Mouse (Mus musculus): ENCODE results near the gene 2810004N23Rik. TPM values are rescaled to one million over a fixed set of nuclear protein-coding genes. Genes with fewer than 3 reads are reported as not detected.
A peak's percentile ranks its signal among the peaks of the same experiment; 100 is the strongest.

The 2810004N23Rik gene
- polyA plus RNA-seq, 2 experiments: 13.5 to 17.9 TPM

DNA sequence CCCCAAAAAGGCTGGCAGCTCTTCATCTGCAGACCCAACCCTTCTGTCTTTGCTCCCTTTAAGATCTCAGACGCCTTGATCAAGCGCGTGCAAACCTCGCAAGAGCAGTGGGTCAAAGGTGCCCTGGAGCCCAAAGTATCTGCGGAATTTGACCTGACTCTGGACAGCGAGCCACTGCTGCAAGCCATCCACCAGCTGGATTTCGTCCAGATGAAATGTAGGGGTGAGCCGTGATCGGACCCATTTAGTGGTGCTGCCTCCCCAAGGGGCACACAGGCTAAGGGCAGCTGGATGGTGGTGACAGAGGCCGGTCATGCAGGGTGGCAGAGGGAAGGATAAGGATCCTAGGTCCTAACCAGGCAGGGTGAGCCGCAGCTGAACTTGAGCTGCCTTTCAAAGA, 42.8 kb downstream of the 2810004N23Rik start:
- DNase-seq (ENCODE audit: low read depth in 3 of 3, low spot score in 3 of 3) (no peak), ATAC-seq (ENCODE audit: insufficient read depth) (no peak)
- H3K27me3 ChIP-seq (ENCODE audit: control insufficient read depth, insufficient read depth, low read length): no peaks in the 10 kb centered on the region
- H3K9ac ChIP-seq (replicated peaks): no peak overlapping the region
- H3K36me3 ChIP-seq (replicated peaks; ENCODE audit: control insufficient read depth, insufficient read depth, low read depth): no peaks in the 10 kb centered on the region
- peak overlapping the region; percentile 29; the same call in 1 of the 2 replicates for H3K4me2 ChIP-seq (ENCODE audit: low read depth)
- H3K4me1 ChIP-seq (replicated peaks; ENCODE audit: control insufficient read depth in 2 of 2, insufficient read depth in 2 of 2, low read length in 1 of 2): 0 out of 4 replicates have a peak, but pooled peaks cover 0 to 2% of the 10 kb centered on the region in 2 experiments
- no peaks in the 10 kb centered on the region for H3K9me3 ChIP-seq (ENCODE audit: control insufficient read depth, low read length)
- H3K27ac ChIP-seq: no peak overlapping the region
- WGBS (ENCODE audit: insufficient replicate concordance): 56% methylated on average over 11 of the region's 11 CpGs
- no peak overlapping the region for H3K4me3 ChIP-seq (ENCODE audit: insufficient read depth in 1 of 2, low read depth in 2 of 2, low read length in 2 of 2)
- no peak for TF ChIP-seq EP300 (IDR thresholded peaks at IDR 0.05; ENCODE audit: low read depth)
- TF ChIP-seq CTCF (IDR thresholded peaks at IDR 0.05; ENCODE audit: low read depth): no peak

DNA sequence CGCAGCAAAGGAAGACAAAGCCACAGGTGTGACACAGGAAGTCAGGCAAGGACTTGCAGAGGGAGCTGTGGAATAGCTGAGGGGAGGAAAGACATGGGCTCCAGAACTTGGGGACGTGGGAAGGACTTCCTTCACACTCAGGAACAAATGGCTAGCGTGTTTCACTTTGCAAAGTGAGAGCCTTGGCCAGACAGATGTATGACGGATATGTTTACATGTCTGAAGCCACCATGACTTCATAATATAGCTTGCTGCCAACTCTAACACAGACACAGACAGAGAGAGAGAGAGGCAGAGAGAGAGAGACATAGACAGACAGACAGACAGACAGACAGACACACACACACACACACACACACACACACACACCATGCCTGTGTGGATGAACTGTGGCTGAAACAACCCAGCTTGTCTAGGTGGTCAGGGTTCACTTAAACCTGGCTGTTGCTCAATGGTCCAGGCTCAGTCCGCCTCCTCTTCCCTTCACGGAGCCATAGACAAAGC, 43.3 kb downstream of the 2810004N23Rik start:
- Histone ChIP-seq H3K4me1 (replicated peaks; ENCODE audit: control insufficient read depth in 2 of 2, insufficient read depth in 2 of 2, low read length in 1 of 2) (0 out of 4 replicates have a peak, but pooled peaks cover 0 to 2% of the 10 kb centered on the region in 2 experiments), H3K4me3 (ENCODE audit: insufficient read depth in 1 of 2, low read depth in 2 of 2, low read length in 2 of 2) (no peak overlapping the region), H3K27me3 (ENCODE audit: control insufficient read depth, insufficient read depth, low read length) (no peaks in the 10 kb centered on the region), H3K9ac (replicated peaks) (no peak overlapping the region), H3K4me2 (ENCODE audit: low read depth) (peak overlapping the region; percentile 29; the same call in 1 of the 2 replicates), H3K9me3 (ENCODE audit: control insufficient read depth, low read length) (no peaks in the 10 kb centered on the region), H3K27ac (no peak overlapping the region), H3K36me3 (replicated peaks; ENCODE audit: control insufficient read depth, insufficient read depth, low read depth) (no peaks in the 10 kb centered on the region)
- no peak for TF ChIP-seq CTCF (IDR thresholded peaks at IDR 0.05; ENCODE audit: low read depth)
- WGBS (ENCODE audit: insufficient replicate concordance): 42% methylated on average over 6 of the region's 6 CpGs
- ATAC-seq (ENCODE audit: insufficient read depth): no peak
- no peak for DNase-seq (ENCODE audit: low read depth in 3 of 3, low spot score in 3 of 3)

DNA sequence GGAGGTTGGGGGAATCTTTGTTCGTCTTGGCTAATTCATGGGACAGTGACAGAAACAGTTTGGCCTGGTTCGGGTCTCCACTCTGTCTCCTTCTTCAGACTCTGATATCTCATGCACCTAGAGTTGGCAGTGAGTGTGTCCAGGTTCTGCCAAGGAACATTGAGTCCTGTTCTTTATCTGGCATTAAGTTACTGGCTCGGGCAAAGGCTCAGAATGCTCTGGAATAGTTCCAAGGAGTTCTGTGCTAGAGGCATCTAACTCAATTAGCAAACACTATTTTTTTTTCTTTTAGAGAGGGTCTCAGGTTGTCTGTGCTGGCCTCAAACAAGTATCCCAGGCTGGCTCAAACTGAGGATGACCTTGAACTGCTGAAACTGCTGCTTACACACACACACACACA, 45.6 kb downstream of the 2810004N23Rik start:
- Histone ChIP-seq H3K4me1 (replicated peaks; ENCODE audit: control insufficient read depth in 2 of 2, insufficient read depth in 2 of 2, low read length in 1 of 2) (0 out of 4 replicates have a peak, but pooled peaks cover 0 to 2% of the 10 kb centered on the region in 2 experiments), H3K36me3 (replicated peaks; ENCODE audit: control insufficient read depth, insufficient read depth, low read depth) (no peaks in the 10 kb centered on the region), H3K9me3 (ENCODE audit: control insufficient read depth, low read length) (no peaks in the 10 kb centered on the region), H3K9ac (replicated peaks) (no peak overlapping the region), H3K27me3 (ENCODE audit: control insufficient read depth, insufficient read depth, low read length) (no peaks in the 10 kb centered on the region), H3K4me3 (ENCODE audit: insufficient read depth in 1 of 2, low read depth in 2 of 2, low read length in 2 of 2) (no peak overlapping the region), H3K27ac (no peak overlapping the region), H3K4me2 (ENCODE audit: low read depth) (no peak overlapping the region)
- 69% methylated on average over 3 of the region's 3 CpGs for WGBS (ENCODE audit: insufficient replicate concordance)
- ATAC-seq (ENCODE audit: insufficient read depth): no peak
- no peak for TF ChIP-seq EP300 (IDR thresholded peaks at IDR 0.05; ENCODE audit: low read depth)
- no peak for TF ChIP-seq CTCF (IDR thresholded peaks at IDR 0.05; ENCODE audit: low read depth)
- no peak for DNase-seq (ENCODE audit: low read depth in 3 of 3, low spot score in 3 of 3)

DNA sequence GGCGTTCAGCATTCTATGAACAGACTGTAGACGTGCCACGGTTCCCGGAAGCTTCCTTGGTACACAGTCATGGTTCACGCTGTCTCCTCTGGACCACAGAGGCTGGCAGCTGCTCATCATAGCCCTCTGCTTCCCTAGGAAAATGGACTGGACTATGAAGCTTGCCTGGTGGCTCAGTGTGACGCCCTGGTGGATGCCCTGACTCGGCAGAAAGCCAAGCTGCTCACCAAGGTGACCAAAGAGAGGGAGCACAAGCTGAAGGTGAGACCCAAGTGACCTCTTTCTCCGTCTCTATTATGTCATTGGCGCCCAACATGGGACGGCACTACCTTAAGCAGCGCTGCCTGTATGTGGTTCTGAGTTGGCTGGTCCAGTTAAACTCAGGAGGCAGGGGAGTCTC, 46.1 kb downstream of the 2810004N23Rik start:
- no peak for ATAC-seq (ENCODE audit: insufficient read depth)
- H3K27ac ChIP-seq: no peak overlapping the region
- WGBS (ENCODE audit: insufficient replicate concordance): 70% methylated on average over 11 of the region's 11 CpGs

DNA sequence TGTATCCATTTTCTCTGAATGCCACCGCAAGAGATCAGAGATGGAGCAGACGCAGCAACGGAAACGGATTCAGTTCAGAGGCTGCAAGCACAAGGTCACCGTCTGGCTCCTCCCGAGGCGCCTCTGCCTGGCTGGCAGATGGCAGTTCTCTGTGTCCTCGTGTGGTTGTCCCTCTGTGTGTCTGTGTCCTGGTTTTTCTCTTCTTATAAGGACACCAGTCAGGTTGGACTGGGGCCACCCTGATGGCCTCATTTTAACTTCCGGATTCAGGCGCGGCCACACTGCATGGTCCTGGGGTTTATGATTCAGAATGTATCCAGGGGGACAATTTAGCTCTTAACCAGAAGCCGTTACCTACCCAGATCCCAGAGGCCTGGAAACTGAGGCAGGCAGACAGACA, 47.0 kb downstream of the 2810004N23Rik start:
- no peak overlapping the region for H3K9ac ChIP-seq (replicated peaks)
- ATAC-seq (ENCODE audit: insufficient read depth) (no peak), DNase-seq (ENCODE audit: low read depth in 3 of 3, low spot score in 3 of 3) (no peak)
- H3K27ac ChIP-seq: no peak overlapping the region
- H3K4me3 ChIP-seq (ENCODE audit: insufficient read depth in 1 of 2, low read depth in 2 of 2, low read length in 2 of 2): no peak overlapping the region
- H3K4me2 ChIP-seq (ENCODE audit: low read depth): no peak overlapping the region
- H3K27me3 ChIP-seq (ENCODE audit: control insufficient read depth, insufficient read depth, low read length): no peaks in the 10 kb centered on the region
- 0 out of 4 replicates have a peak, but pooled peaks cover 0 to 2% of the 10 kb centered on the region in 2 experiments for H3K4me1 ChIP-seq (replicated peaks; ENCODE audit: control insufficient read depth in 2 of 2, insufficient read depth in 2 of 2, low read length in 1 of 2)
- TF ChIP-seq CTCF (IDR thresholded peaks at IDR 0.05; ENCODE audit: low read depth) (no peak), EP300 (IDR thresholded peaks at IDR 0.05; ENCODE audit: low read depth) (no peak)
- no peaks in the 10 kb centered on the region for H3K9me3 ChIP-seq (ENCODE audit: control insufficient read depth, low read length)
- 80% methylated on average over 12 of the region's 12 CpGs for WGBS (ENCODE audit: insufficient replicate concordance)
- no peaks in the 10 kb centered on the region for H3K36me3 ChIP-seq (replicated peaks; ENCODE audit: control insufficient read depth, insufficient read depth, low read depth)

More for the DNA sequence above, 46.1 kb downstream of the 2810004N23Rik start:
- Histone ChIP-seq H3K4me2 (ENCODE audit: low read depth) (no peak overlapping the region), H3K9ac (replicated peaks) (no peak overlapping the region), H3K4me1 (replicated peaks; ENCODE audit: control insufficient read depth in 2 of 2, insufficient read depth in 2 of 2, low read length in 1 of 2) (0 out of 4 replicates have a peak, but pooled peaks cover 0 to 2% of the 10 kb centered on the region in 2 experiments), H3K9me3 (ENCODE audit: control insufficient read depth, low read length) (no peaks in the 10 kb centered on the region), H3K4me3 (ENCODE audit: insufficient read depth in 1 of 2, low read depth in 2 of 2, low read length in 2 of 2) (no peak overlapping the region), H3K36me3 (replicated peaks; ENCODE audit: control insufficient read depth, insufficient read depth, low read depth) (no peaks in the 10 kb centered on the region), H3K27me3 (ENCODE audit: control insufficient read depth, insufficient read depth, low read length) (no peaks in the 10 kb centered on the region)
- TF ChIP-seq CTCF (IDR thresholded peaks at IDR 0.05; ENCODE audit: low read depth): no peak
- TF ChIP-seq EP300 (IDR thresholded peaks at IDR 0.05; ENCODE audit: low read depth): no peak
- DNase-seq (ENCODE audit: low read depth in 3 of 3, low spot score in 3 of 3): no peak

Measured in liver, embryonic 14.5 days (tissue).